Mouse (Mus musculus) CD8-positive naive resting alpha-beta T cell, adult 2 months (primary cell): ENCODE measurements around the gene Baiap2l1.

Experiments used
- DNase-seq, 2 experiments: peaks; one replicate each; pipeline ENCODE4 v3.0.0; 2022; ENCODE audit warnings: low read depth in 2 of 2, low spot score in 2 of 2

The Baiap2l1 gene

DNA sequence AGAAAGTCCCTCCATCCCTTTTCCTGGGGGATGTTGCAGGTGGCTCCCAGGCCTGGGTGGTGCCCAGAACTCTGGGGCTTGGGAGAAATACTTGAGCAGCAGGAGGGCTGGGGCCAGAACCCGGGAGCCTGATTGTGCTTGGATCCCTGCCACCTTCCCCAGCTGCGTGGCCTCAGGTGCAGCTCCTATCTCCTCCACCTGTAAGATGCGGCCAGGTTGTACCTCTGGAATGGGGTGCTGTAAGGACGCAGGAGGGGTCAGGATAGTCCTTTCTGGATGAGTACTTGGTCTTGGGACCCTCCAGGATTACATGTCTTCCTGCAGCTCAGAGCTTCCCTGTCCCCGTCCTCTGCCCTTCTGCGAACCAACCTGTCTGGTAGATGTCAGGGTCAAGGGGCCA lies 98.7 kb downstream of the Baiap2l1 start:
- DNase-seq = no peak

GRCm38 (mm10) chr5:144258687-144259086 lies 99.2 kb downstream of the Baiap2l1 start:
- no peak for DNase-seq

GRCm38 (mm10) chr5:144258131-144258611 lies 99.7 kb downstream of the Baiap2l1 start:
- DNase-seq = no peak

- no peak for DNase-seq
Measured at GRCm38 (mm10) chr5:144257451-144258110, 100.3 kb downstream of the Baiap2l1 start.

- DNase-seq = no peak
Measured at GRCm38 (mm10) chr5:144256888-144257287, 101.0 kb downstream of the Baiap2l1 start.

DNA sequence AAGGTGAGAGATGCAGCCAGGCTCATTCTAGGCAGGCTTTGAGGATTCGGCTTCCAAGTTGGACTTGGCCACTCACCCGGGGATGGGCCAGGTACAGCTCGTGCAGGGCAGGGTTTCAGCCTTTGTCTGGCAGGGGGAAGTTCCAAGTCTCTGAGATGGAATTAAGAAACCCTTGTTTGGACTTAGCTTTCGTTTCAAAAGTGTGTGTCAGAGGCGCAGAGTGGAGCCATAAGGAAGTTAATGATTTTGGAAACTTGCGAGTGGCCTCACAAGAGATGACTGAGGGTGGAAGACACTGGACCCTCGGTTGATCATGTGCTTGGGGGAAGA lies 101.4 kb downstream of the Baiap2l1 start:
- DNase-seq = no peak

DNA sequence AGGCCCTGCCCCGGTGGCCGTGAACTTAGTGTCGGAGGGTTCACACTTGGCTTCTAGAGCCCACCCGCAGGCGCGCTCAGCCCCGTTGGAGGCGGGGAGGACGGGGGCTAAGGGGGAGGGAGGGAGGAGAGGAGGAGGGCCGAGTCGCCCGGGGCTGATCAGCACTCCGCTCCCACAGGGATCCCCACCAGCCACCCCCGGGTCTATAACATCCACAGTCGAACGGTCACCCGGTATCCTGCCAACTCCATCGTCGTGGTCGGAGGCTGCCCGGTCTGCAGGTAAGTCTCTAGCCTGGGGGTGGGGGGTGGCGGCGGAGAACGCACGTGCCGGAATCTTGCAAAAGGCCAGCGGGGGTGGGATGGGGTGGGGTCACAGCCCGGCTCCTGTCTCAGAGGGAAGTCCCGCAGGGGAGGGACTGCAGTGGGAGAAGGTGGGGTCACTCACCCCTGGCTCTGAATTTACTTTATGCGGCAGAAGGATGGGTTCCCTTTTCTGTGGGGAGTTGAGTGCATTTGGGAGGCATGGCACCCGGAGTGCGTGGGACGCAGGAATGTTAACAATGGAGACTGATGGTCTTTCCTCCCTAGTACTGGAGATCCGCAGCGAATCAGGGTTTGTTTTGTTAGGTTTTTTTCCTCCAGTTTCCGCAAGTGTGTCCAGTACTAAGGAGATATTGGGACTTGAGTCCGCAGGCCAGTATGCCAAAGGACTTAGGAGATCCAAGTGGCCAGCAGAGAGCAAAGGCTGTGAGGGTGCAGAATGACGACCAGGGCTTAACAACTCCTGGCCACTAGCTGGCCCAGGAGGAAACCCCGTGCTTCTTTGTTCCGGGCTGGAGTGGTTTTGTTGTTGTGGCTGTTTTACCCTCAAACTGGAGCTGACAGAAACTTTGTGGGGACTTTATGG lies 102.0 kb downstream of the Baiap2l1 start:
- DNase-seq = peak in 1 of 2 experiments; percentile 14

- DNase-seq = peak; percentile 60 to 75
Measured at GRCm38 (mm10) chr5:144254811-144255631, 102.9 kb downstream of the Baiap2l1 start.

GRCm38 (mm10) chr5:144254122-144254810 lies 103.6 kb downstream of the Baiap2l1 start:
- peak; percentile 27 to 32 for DNase-seq

DNA sequence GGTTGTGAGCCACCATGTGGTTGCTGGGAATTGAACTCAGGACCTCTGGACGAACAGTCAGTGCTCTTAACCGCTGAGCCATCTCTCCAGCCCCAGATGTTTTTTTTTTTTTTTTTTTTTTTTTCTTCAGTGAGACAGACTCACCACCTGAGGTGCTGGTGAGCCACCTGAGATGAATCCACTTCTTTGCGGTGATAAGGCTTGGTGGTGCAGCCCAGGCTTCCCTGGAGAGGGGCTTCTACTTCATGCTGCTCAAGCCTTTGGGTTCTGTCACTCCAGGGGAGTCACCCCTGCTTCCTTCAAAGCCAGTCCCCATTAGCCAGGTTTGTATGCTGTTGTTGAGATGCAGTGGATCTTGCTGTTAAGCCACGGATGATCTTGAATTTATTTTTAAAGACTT lies 104.7 kb downstream of the Baiap2l1 start:
- no peak for DNase-seq

DNA sequence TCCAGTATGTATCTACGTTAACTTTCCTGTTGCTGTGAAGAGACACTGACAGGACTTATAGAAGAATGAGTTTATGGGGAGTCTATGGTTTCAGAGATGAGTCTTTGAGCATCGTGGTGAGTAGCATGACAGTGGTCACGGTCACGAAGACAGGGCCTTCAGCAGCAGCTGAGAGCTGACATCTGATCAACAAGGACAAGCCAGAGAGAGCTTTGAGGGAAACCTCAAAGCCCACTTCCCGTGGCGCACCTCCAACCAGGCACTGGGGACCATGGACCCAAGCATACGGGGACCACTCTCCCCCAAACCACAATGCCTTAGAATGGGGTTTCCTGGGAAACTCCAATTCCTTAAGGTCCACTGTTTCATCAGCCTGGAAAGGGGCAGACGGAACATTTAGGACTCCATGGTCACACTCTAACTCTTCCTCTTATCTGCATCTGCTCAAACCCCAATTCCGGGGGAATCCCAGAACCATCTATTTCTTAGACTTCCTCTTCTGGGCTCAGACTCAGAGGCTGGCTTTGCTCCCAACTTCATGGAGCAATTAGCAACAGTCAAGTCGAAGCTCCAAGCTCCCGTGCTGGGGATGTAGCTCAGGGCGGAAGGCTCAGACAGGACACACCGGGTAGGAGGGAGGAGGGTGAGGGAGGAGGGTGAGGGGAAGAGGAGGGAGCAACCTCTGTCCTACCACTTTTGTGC lies 105.9 kb downstream of the Baiap2l1 start:
- DNase-seq = no peak

DNA sequence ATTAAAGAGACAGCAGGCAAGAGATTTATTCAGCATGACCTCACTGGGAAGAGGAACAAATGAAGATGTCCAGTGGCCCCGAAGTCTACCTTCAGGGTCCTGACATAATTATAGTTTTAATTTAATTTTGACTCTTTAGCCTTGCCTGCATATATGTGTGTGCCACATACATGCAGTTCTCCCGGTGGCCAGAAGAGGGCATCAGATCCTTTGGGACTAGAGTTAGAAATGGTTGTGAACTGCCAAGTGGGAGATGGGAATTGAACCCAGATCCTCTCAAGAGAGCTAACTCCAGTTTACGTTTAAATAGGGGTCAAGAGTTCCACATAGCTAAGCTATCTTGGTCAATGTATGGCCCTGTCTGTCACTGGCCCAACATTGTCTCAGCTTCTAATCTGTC lies 108.0 kb downstream of the Baiap2l1 start:
- no peak for DNase-seq

GRCm38 (mm10) chr5:144247906-144248585 lies 109.9 kb downstream of the Baiap2l1 start:
- DNase-seq = no peak

DNA sequence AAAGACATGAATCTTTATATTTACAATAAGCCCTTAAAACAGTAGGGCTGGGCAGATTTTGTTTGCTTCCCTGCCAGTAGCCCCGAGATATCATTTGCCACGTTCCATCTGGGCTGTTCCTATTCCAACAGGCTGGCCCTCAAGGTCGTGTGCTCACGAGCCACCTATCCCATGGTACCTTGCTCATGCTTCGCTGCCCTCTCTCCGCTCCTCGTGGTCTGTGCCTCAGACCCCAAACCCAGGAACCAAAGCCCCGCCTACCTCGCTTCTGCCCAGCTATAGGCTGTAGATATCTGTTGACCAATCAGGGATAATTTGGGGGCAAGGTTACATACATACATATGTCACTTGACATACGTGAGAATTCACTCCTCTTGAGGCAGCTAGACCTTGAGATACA lies 110.6 kb downstream of the Baiap2l1 start:
- no peak for DNase-seq

- no peak for DNase-seq
Measured at GRCm38 (mm10) chr5:144246669-144247068, 111.2 kb downstream of the Baiap2l1 start.

DNA sequence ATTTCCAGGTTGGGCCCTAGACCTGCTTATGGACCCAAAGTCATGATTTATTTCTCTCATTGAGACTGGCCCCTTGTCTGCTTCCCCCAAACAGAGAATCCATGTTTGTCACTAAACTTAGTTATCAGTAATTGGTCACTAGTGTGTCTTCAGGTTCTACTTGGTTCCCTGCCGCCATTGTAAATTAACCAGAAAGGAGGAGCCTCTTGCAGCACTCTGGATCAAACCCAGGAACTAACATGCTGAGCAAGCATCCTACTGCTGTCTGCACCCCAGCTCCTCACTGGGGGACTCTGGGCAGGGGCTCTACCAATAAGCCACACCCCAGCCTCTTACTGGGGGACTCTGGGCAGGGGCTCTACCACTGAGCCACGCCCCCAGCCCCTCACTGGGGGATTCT lies 112.3 kb downstream of the Baiap2l1 start:
- DNase-seq = no peak

DNA sequence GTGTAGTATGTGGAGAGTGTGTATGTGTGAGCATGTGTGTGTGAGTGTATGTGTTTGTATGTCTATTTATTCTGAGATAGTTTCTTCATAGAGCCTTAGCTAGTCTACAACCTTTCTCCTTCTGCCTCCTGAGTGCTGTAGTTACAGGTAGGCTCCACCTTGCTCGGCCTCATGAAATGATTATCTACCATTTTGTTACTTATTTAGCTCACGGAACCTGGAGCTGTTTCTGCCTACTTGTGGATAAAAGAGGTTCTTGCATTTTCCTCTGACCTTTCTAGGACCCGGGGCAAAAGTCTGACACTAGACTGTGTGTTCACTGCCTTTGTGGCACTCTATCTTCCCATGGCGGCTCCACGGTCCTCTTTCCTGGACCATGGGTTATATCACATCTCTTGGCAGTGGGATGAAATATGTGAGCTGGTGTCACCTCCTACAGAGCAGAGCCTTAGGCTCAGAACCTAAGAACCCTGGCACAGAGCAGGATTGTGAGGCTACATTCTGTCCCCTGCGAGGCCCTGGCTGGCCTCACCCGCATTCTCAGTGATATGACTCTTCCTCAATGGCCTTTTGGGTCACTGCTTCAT lies 113.9 kb downstream of the Baiap2l1 start, which contains the start of gene Bri3:
TSS of gene Bri3 (plus strand) at position 537 of the 587 bp plus-strand sequence.
- DNase-seq = no peak

- DNase-seq = no peak
Measured at GRCm38 (mm10) chr5:144238969-144239368, 118.9 kb downstream of the Baiap2l1 start.

- DNase-seq = no peak
Measured at GRCm38 (mm10) chr5:144234714-144235113, 123.2 kb downstream of the Baiap2l1 start.
